Comparison of ENCODE assay signal across 22 mouse cellular contexts in the genomic region with DNA sequence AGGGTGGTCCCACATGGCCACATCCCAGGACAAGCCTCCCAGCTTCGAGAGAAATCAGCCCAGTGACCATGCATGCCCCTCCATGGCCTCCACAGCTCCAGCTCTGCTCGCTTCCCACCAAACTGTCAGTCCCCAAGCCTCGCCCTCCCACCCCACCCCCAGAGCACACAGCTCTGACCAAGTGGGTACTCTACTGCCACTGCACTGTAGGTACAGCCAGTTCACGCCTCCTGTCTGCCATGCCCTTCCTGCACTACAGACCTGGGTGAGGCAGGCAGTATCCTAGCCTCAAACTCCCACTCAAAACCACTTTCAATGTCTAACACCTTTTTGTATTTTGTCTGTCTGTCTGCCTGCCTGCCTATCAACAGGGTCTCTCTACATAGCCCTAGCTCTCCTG. TPM values are rescaled to one million over a fixed set of nuclear protein-coding genes. Genes with fewer than 3 reads are reported as not detected.
A peak's percentile ranks its signal among the peaks of the same experiment; 100 is the strongest.
DNase-seq lines count a peak whose midpoint lies in the region; ATAC-seq and TF ChIP-seq lines count a peak whose summit lies in the region.
"Had no signal": no experiment of that assay in that cellular context is flagged by ENCODE, and none has a peak within 500 bp of the region (broad histone marks: within the 10 kb centered on the region; RNA-seq: fewer than 3 reads in every experiment).

No protein-coding gene starts in this region.

- H3K36me3 ChIP-seq in heart, embryonic 13.5 days: peaks cover 7% of the 10 kb centered on the region; the same call in 1 of the 2 replicates
- peaks cover 30% of the 10 kb centered on the region for H3K36me3 ChIP-seq in liver, embryonic 13.5 days
- no peaks in the 10 kb centered on the region for H3K36me3 ChIP-seq in stomach, embryonic 15.5 days
- H3K36me3 ChIP-seq: hindbrain, embryonic 15.5 days; intestine, embryonic 15.5 days; neural tube, embryonic 15.5 days had no signal

- intact Hi-C loops in left cerebral cortex, postnatal 25 days (cut with DNase I): no loop called here

- 48% methylated on average over 4 of the region's 4 CpGs for WGBS in heart, embryonic 13.5 days
- WGBS in liver, embryonic 13.5 days (ENCODE audit: insufficient replicate concordance): 57% methylated on average over 4 of the region's 4 CpGs
- 83% methylated on average over 4 of the region's 4 CpGs for WGBS in stomach, embryonic 15.5 days

- H3K27ac ChIP-seq in heart, embryonic 13.5 days (replicated peaks): peak overlapping the region; percentile 64
- 0 out of 2 replicates have a peak overlapping the region, but pooled peaks have one; percentile 7 for H3K27ac ChIP-seq in liver, embryonic 13.5 days
- H3K27ac ChIP-seq in embryonic fibroblast, embryonic 13.5 days (ENCODE audit: insufficient read depth, low read length): peak overlapping the region; percentile 90
- peak overlapping the region; percentile 33; the same call in 1 of the 2 replicates for H3K27ac ChIP-seq in stomach, embryonic 15.5 days
- H3K27ac ChIP-seq: hindbrain, embryonic 15.5 days; intestine, embryonic 15.5 days; left cerebral cortex, adult 2 months; neural tube, embryonic 15.5 days had no signal

- TF ChIP-seq POLR2A in embryonic fibroblast, embryonic 13.5 days (IDR thresholded peaks at IDR 0.05; ENCODE audit: low read depth, low read length): no peak

- H3K27me3 ChIP-seq in heart, embryonic 13.5 days (replicated peaks): no peaks in the 10 kb centered on the region
- H3K27me3 ChIP-seq in liver, embryonic 13.5 days: no peaks in the 10 kb centered on the region
- H3K27me3 ChIP-seq in stomach, embryonic 15.5 days (replicated peaks): no peaks in the 10 kb centered on the region
- H3K27me3 ChIP-seq: hindbrain, embryonic 15.5 days; intestine, embryonic 15.5 days; kidney, embryonic 15.5 days; neural tube, embryonic 15.5 days had no signal

- no peak overlapping the region for H3K4me2 ChIP-seq in heart, embryonic 13.5 days
- no peak overlapping the region for H3K4me2 ChIP-seq in liver, embryonic 13.5 days
- no peak overlapping the region for H3K4me2 ChIP-seq in stomach, embryonic 15.5 days
- H3K4me2 ChIP-seq: hindbrain, embryonic 15.5 days; intestine, embryonic 15.5 days; kidney, embryonic 15.5 days; neural tube, embryonic 15.5 days had no signal

- ATAC-seq in heart, embryonic 13.5 days (ENCODE audit: extremely low read depth, insufficient number of reproducible peaks, low FRiP score, low TSS enrichment): no peak
- ATAC-seq in liver, embryonic 13.5 days (ENCODE audit: low read depth): no peak
- peak; percentile 19; the same call in 1 of the 2 replicates for ATAC-seq in stomach, embryonic 15.5 days (ENCODE audit: insufficient read depth, low FRiP score, low read depth)
- ATAC-seq: forebrain, postnatal 0 days; intestine, embryonic 15.5 days had no signal

- H3K9ac ChIP-seq in heart, embryonic 13.5 days: peak overlapping the region; percentile 4; the same call in 1 of the 2 replicates
- no peak overlapping the region for H3K9ac ChIP-seq in liver, embryonic 13.5 days
- no peak overlapping the region for H3K9ac ChIP-seq in stomach, embryonic 15.5 days
- H3K9ac ChIP-seq: forebrain, postnatal 0 days; hindbrain, embryonic 15.5 days; intestine, embryonic 15.5 days; kidney, embryonic 15.5 days; liver, embryonic 14.5 days; neural tube, embryonic 15.5 days had no signal

- H3K9me3 ChIP-seq in heart, embryonic 13.5 days: no peaks in the 10 kb centered on the region
- no peaks in the 10 kb centered on the region for H3K9me3 ChIP-seq in liver, embryonic 13.5 days (replicated peaks)
- no peaks in the 10 kb centered on the region for H3K9me3 ChIP-seq in stomach, embryonic 15.5 days
- H3K9me3 ChIP-seq: hindbrain, embryonic 15.5 days; intestine, embryonic 15.5 days; kidney, embryonic 15.5 days; neural tube, embryonic 15.5 days had no signal

- no peak overlapping the region for H3K4me3 ChIP-seq in heart, embryonic 13.5 days
- H3K4me3 ChIP-seq in liver, embryonic 13.5 days (replicated peaks): no peak overlapping the region
- H3K4me3 ChIP-seq in embryonic fibroblast, embryonic 13.5 days (ENCODE audit: insufficient read depth, low read length): no peak overlapping the region
- no peak overlapping the region for H3K4me3 ChIP-seq in stomach, embryonic 15.5 days (replicated peaks)
- H3K4me3 ChIP-seq: hindbrain, embryonic 15.5 days; intestine, embryonic 15.5 days; kidney, embryonic 15.5 days; left cerebral cortex, adult 2 months; neural tube, embryonic 15.5 days had no signal

- TF ChIP-seq CTCF in embryonic fibroblast, embryonic 13.5 days (IDR thresholded peaks at IDR 0.05; ENCODE audit: borderline replicate concordance, insufficient read depth, low read length): no peak

- H3K4me1 ChIP-seq in heart, embryonic 13.5 days: peaks cover 63% of the 10 kb centered on the region
- H3K4me1 ChIP-seq in liver, embryonic 13.5 days (replicated peaks): peaks cover 58% of the 10 kb centered on the region
- peaks cover 36% of the 10 kb centered on the region for H3K4me1 ChIP-seq in embryonic fibroblast, embryonic 13.5 days (ENCODE audit: control insufficient read depth, insufficient read depth, low read length)
- peaks cover 20% of the 10 kb centered on the region for H3K4me1 ChIP-seq in stomach, embryonic 15.5 days
- H3K4me1 ChIP-seq: hindbrain, embryonic 15.5 days; neural tube, embryonic 15.5 days had no signal

- DNase-seq in heart, postnatal 4 days: no peak
- DNase-seq in liver, embryonic 13.5 days: no peak
- no peak for DNase-seq in liver
- no peak for DNase-seq in left cerebral cortex, postnatal 25 days (ENCODE audit: low spot score in 2 of 2)
- DNase-seq: cerebellum, adult 18-20 months; cerebellum, postnatal 25 days; embryo, embryonic 11 days; forebrain, postnatal 0 days; kidney, postnatal 4 days; layer of hippocampus, adult 9-11 months; midbrain, embryonic 14.5 days; right cerebral cortex, postnatal 14 days; spleen, adult 18-20 months had no signal

RNA-seq across cellular contexts. Expression of gene Pacsin2, which starts 53.7 kb away (rescaled TPM):
- polyA plus RNA-seq in heart, embryonic 13.5 days (2015; fragmentation: Nextera tagmentation; extraction: Ambion mirVana): 56.8 and 57.8 TPM in 2 replicates
- 100 to 1,000 TPM; 136 to 147 TPM for total RNA-seq in heart, postnatal 4 days (2021)
- polyA plus RNA-seq in liver, embryonic 13.5 days (2015; fragmentation: Nextera tagmentation; extraction: Ambion mirVana): 45.0 and 58.2 TPM in 2 replicates
- polyA plus RNA-seq in embryonic fibroblast, embryonic 13.5 days (2011; ENCODE audit: insufficient read length, low read depth, missing spikeins): 62.0 and 75.6 TPM in 2 replicates
- polyA plus RNA-seq in stomach, embryonic 15.5 days (2015; fragmentation: Nextera tagmentation; extraction: Ambion mirVana): 64.0 and 69.1 TPM in 2 replicates
- total RNA-seq in left cerebral cortex, postnatal 25 days (2021): 10 to 100 TPM; 90.1 to 97.8 TPM

Comparison
In these comparisons a context has a peak if more than half of its experiments do, and no peak if none do; other contexts are left out.
1. H3K27ac ChIP-seq: peak in every context shown above with its lines; median percentile 90 in embryonic fibroblast, embryonic 13.5 days; 64 in heart, embryonic 13.5 days; 33 in stomach, embryonic 15.5 days; 7 in liver, embryonic 13.5 days.